Mouse (Mus musculus) A20 (cell line): ENCODE measurements around the gene Dctn1.

Experiments used
- DNase-seq: peaks from one replicate; pipeline ENCODE4 v3.0.0-alpha.2; 2011; ENCODE audit warnings: low read depth, low spot score

Dctn1 gene

GRCm38 (mm10) chr6:83231486-83231885 lies 65.8 kb downstream of the Dctn1 start:
- no peak for DNase-seq

GRCm38 (mm10) chr6:83233306-83233705 lies 67.6 kb downstream of the Dctn1 start:
- no peak for DNase-seq

GRCm38 (mm10) chr6:83234280-83234741 lies 68.6 kb downstream of the Dctn1 start:
- peak; percentile 6 for DNase-seq

GRCm38 (mm10) chr6:83237123-83237522 lies 71.4 kb downstream of the Dctn1 start:
- DNase-seq = no peak

- DNase-seq = no peak
Observed at GRCm38 (mm10) chr6:83244422-83245061, 78.8 kb downstream of the Dctn1 start.

DNA sequence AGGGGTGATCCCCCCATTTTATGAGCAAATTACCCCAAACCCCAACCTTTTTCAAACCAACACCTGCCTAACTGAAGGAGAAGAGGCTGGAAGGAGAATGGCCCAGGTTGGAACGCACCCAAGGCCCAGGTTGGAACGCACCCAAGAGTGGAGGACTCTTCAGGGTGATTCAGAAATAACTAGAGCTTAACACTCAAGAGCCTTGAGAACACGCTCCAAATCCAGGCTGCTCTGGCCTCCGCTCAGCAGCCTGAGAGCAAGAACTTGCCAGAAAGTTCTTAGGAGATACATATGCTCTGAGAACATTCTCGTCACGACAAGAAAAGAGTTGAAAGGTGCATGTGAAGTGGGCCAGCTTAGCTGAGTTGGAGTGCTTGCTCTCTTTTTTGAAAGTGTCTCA lies 79.4 kb downstream of the Dctn1 start:
- DNase-seq = no peak

- no peak for DNase-seq
Observed at GRCm38 (mm10) chr6:83245997-83246396, 80.3 kb downstream of the Dctn1 start.

DNA sequence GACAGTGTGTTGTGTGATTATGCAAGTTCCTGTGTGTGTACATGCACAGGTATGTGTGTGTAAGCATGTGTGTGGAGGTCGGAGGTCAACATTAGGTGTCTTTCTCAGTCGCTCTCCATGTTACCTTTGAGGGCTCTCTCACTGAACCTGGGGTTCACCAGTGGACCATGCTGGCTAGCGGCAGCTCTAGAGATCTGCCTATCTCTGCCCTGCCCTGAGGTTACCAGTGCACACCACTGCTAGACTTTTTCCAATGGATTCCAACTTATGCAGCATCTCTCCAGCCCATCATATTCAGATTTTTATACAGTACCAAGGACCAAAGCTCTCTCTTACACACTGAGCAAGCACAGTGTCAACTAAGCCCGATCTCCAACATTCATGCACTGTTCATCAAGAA lies 81.0 kb downstream of the Dctn1 start:
- DNase-seq = no peak

DNA sequence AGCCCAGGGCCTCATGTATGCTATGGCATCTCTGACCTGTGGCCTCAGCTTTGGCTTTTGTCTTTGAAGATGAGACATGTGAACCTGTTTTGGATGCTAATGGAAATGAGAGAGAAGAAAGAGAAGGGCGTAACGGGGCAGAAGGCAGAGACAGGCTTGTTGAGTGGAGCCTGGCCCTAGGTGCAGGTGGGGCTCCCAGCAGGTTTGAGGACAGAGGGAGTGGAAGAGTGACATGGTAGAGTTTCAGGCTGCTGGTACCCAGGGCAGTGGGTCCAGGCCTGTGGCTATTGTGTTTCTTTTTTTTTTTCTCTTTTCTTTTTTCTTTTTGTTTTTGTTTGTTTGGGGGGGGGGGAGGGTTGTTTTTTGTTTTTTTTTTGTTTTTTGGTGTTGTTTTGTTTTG lies 81.4 kb downstream of the Dctn1 start:
- DNase-seq = no peak
